ENCODE assay signal across 28 mouse cellular contexts in the genomic region with DNA sequence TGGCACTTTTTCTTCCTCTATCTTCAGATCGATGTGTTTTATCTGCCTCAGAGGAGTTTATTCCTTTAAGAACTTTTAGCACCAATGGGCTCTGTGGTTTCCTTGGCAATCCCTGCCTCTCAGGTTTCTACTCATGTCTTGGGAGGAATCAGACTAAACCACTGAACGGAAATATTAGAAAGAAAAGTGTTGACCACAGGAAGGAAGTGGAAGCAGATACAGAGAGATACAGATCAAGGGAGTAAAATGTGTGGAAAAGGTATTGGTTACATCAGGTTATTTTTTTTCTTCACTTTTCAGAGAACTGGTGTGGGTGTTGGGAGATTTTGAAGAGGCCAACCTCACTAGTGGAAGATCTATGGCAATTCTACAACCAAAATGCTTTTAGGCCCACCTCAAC. TPM values are rescaled to one million over a fixed set of nuclear protein-coding genes. Genes with fewer than 3 reads are reported as not detected.
A peak's percentile ranks its signal among the peaks of the same experiment; 100 is the strongest.
DNase-seq lines count a peak whose midpoint lies in the region; ATAC-seq and TF ChIP-seq lines count a peak whose summit lies in the region.
"Had no signal": no experiment of that assay in that cellular context is flagged by ENCODE, and none has a peak within 500 bp of the region (broad histone marks: within the 10 kb centered on the region; RNA-seq: fewer than 3 reads in every experiment).

No protein-coding gene starts in this region.

- ATAC-seq in hematopoietic stem cell, adult 5-6 weeks (replicated peaks in 1 of 2; ENCODE audit: insufficient read depth in 1 of 2, low FRiP score in 2 of 2, low TSS enrichment in 1 of 2, low read depth in 1 of 2, poor library complexity in 2 of 2, severe bottlenecking in 2 of 2), result peak; percentile 89 to 96
- no peak for ATAC-seq in kidney, embryonic 15.5 days (replicated peaks; ENCODE audit: low FRiP score)
- ATAC-seq: forebrain, embryonic 15.5 days; intestine, postnatal 0 days; midbrain, embryonic 15.5 days had no signal

- H3K27ac ChIP-seq in MEL (ENCODE audit: control insufficient read depth, low read depth, low read length), result no peak overlapping the region
- no peak overlapping the region for H3K27ac ChIP-seq in kidney, embryonic 15.5 days
- H3K27ac ChIP-seq: embryonic facial prominence, embryonic 15.5 days; forebrain, embryonic 15.5 days; heart, embryonic 10.5 days; hindbrain, embryonic 15.5 days; left cerebral cortex, adult 2 months; limb, embryonic 10.5 days; midbrain, embryonic 15.5 days had no signal

- no peaks in the 10 kb centered on the region for H3K9me3 ChIP-seq in MEL (replicated peaks; ENCODE audit: insufficient read depth, low read length)
- H3K9me3 ChIP-seq in kidney, embryonic 15.5 days (replicated peaks), result no peaks in the 10 kb centered on the region
- H3K9me3 ChIP-seq: embryonic facial prominence, embryonic 15.5 days; forebrain, embryonic 15.5 days; heart, embryonic 10.5 days; hindbrain, embryonic 15.5 days; limb, embryonic 10.5 days; megakaryocyte, embryonic 14.5 days; midbrain, embryonic 15.5 days had no signal

- peaks cover 0 to 4% of the 10 kb centered on the region in 2 experiments; a peak in 1 of 4 replicates for H3K36me3 ChIP-seq in MEL (ENCODE audit: control insufficient read depth in 1 of 2, insufficient read depth in 2 of 2, low read length in 2 of 2)
- no peaks in the 10 kb centered on the region for H3K36me3 ChIP-seq in kidney, embryonic 15.5 days
- H3K36me3 ChIP-seq: embryonic facial prominence, embryonic 15.5 days; forebrain, embryonic 15.5 days; heart, embryonic 10.5 days; hindbrain, embryonic 15.5 days; limb, embryonic 10.5 days; midbrain, embryonic 15.5 days had no signal

- no peak overlapping the region for H3K9ac ChIP-seq in MEL (ENCODE audit: control insufficient read depth, low read depth, low read length, poor library complexity, severe bottlenecking)
- H3K9ac ChIP-seq in kidney, embryonic 15.5 days, result no peak overlapping the region
- H3K9ac ChIP-seq: embryonic facial prominence, embryonic 15.5 days; forebrain, embryonic 15.5 days; hindbrain, embryonic 15.5 days; midbrain, embryonic 15.5 days had no signal

- TF ChIP-seq EP300 in MEL (IDR thresholded peaks at IDR 0.05; ENCODE audit: low read depth in 1 of 2, low read length in 2 of 2), result peak; percentile 34 to 44; a peak in 2 of 4 replicates

- H3K4me2 ChIP-seq in kidney, embryonic 15.5 days, result no peak overlapping the region
- H3K4me2 ChIP-seq: embryonic facial prominence, embryonic 15.5 days; forebrain, embryonic 15.5 days; hindbrain, embryonic 15.5 days; midbrain, embryonic 15.5 days had no signal

- 55% methylated on average over 2 of the region's 2 CpGs for WGBS in kidney, embryonic 15.5 days

- no peak for TF ChIP-seq CTCF in MEL (IDR thresholded peaks at IDR 0.05 in 2 of 3, conservative IDR thresholded peaks at IDR 0.05 in 1 of 3; ENCODE audit: control insufficient read depth in 1 of 3, insufficient read depth in 1 of 3, low read depth in 2 of 3, low read length in 3 of 3, poor library complexity in 1 of 3, severe bottlenecking in 1 of 3)

- no peak overlapping the region for H3K4me3 ChIP-seq in MEL (ENCODE audit: control insufficient read depth in 1 of 2, insufficient read depth in 1 of 2, low read depth in 2 of 2, low read length in 2 of 2)
- no peak overlapping the region for H3K4me3 ChIP-seq in kidney, embryonic 15.5 days (replicated peaks)
- H3K4me3 ChIP-seq: embryonic facial prominence, embryonic 15.5 days; forebrain, embryonic 15.5 days; heart, embryonic 10.5 days; hindbrain, embryonic 15.5 days; left cerebral cortex, adult 2 months; limb, embryonic 10.5 days; megakaryocyte, embryonic 14.5 days; midbrain, embryonic 15.5 days had no signal

- peaks cover 3 to 5% of the 10 kb centered on the region in 2 experiments; a peak in 2 of 4 replicates for H3K27me3 ChIP-seq in MEL (ENCODE audit: control insufficient read depth in 1 of 2, insufficient read depth in 2 of 2, low read length in 2 of 2)
- H3K27me3 ChIP-seq in kidney, embryonic 15.5 days, result peaks cover 3% of the 10 kb centered on the region; the same call in 1 of the 2 replicates
- H3K27me3 ChIP-seq: embryonic facial prominence, embryonic 15.5 days; forebrain, embryonic 15.5 days; hindbrain, embryonic 15.5 days; midbrain, embryonic 15.5 days had no signal

- no peaks in the 10 kb centered on the region for H3K4me1 ChIP-seq in MEL (ENCODE audit: control insufficient read depth in 1 of 2, insufficient read depth in 2 of 2, low read length in 2 of 2)
- H3K4me1 ChIP-seq in kidney, embryonic 15.5 days, result no peaks in the 10 kb centered on the region
- H3K4me1 ChIP-seq: embryonic facial prominence, embryonic 15.5 days; forebrain, embryonic 15.5 days; heart, embryonic 10.5 days; hindbrain, embryonic 15.5 days; limb, embryonic 10.5 days; midbrain, embryonic 15.5 days had no signal

- peak; percentile 80 for DNase-seq in CD4-positive helper T cell, adult 2 months (ENCODE audit: low read depth, low spot score)
- no peak for DNase-seq in MEL (ENCODE audit: low read depth, low spot score)
- peak; percentile 25 to 59 for DNase-seq in natural killer cell, adult 2 months (ENCODE audit: low spot score in 2 of 2)
- no peak for DNase-seq in cerebellum, postnatal 36 days
- DNase-seq in urinary bladder, postnatal 10 days (ENCODE audit: low spot score), result no peak
- DNase-seq: adrenal gland, postnatal 10 days; B cell, adult 2 months; cerebellum, adult 2 months; heart, postnatal 4 days; kidney, postnatal 4 days; layer of hippocampus, adult 9-11 months; liver; lung, adult 2 months; lung, postnatal 14 days; right cerebral cortex, adult 18-20 months; thymus, adult 18-20 months; thymus, postnatal 4 days had no signal

- TF ChIP-seq RAD21 in MEL (IDR thresholded peaks at IDR 0.05; ENCODE audit: low read depth, low read length), result no peak

- TF ChIP-seq POLR2A in MEL (IDR thresholded peaks at IDR 0.05; ENCODE audit: control insufficient read depth in 1 of 2, insufficient read depth in 1 of 2, low read depth in 1 of 2, low read length in 2 of 2, poor library complexity in 1 of 2), result no peak

- H3K79me2 ChIP-seq in MEL (ENCODE audit: control insufficient read depth, insufficient read depth, low read length, poor library complexity), result no peaks in the 10 kb centered on the region

TF ChIP-seq in MEL, 35 proteins besides CTCF, POLR2A, EP300 and RAD21:
- TF ChIP-seq GATA1 (IDR thresholded peaks at IDR 0.05; ENCODE audit: low read depth, low read length) (peak; percentile 50), RCOR1 (IDR thresholded peaks at IDR 0.05; ENCODE audit: low read depth, low read length) (peak; percentile 82), E2F4 (IDR thresholded peaks at IDR 0.05; ENCODE audit: borderline replicate concordance, low read depth, low read length) (no peak), MAFK (IDR thresholded peaks at IDR 0.05; ENCODE audit: borderline replicate concordance, low read depth, low read length) (peak; percentile 37; the same call in 1 of the 2 replicates)

RNA-seq across cellular contexts. Expression of a gene that starts 8.5 kb away (rescaled TPM):
- total RNA-seq in MEL (2012; rRNA removed), result 15.2 and 16.3 TPM in 2 replicates
- 10 to 100 TPM in 1 of 2 experiments, not detected in 1; 31.8 TPM for polyA plus RNA-seq in MEL (2012; ENCODE audit: insufficient read depth in 1 of 2, insufficient read length in 2 of 2, low read depth in 1 of 2, low replicate concordance in 2 of 2, missing spikeins in 1 of 2)
- 48.2 and 49.6 TPM in 2 replicates for total RNA-seq in hematopoietic stem cell, adult 5-6 weeks (2017)
- 24.6 and 25.3 TPM in 2 replicates for polyA plus RNA-seq in kidney, embryonic 15.5 days (2015; fragmentation: Nextera tagmentation; extraction: Ambion mirVana)

RNA-seq across cellular contexts. Expression of a gene that starts 13.7 kb away (rescaled TPM):
- 11.7 and 30.2 TPM in 2 replicates for total RNA-seq in MEL (2012; rRNA removed)
- polyA plus RNA-seq in MEL (2012; ENCODE audit: insufficient read depth in 1 of 2, insufficient read length in 2 of 2, low read depth in 1 of 2, low replicate concordance in 2 of 2, missing spikeins in 1 of 2), result 10 to 100 TPM in 1 of 2 experiments, not detected in 1; 26.8 TPM
- 0.13 TPM in 1 of 2 replicates, not detected in the other for total RNA-seq in hematopoietic stem cell, adult 5-6 weeks (2017)
- 45.7 and 47.0 TPM in 2 replicates for polyA plus RNA-seq in kidney, embryonic 15.5 days (2015; fragmentation: Nextera tagmentation; extraction: Ambion mirVana)

Comparison
In these comparisons a context has a peak if more than half of its experiments do, and no peak if none do; other contexts are left out.
1. DNase-seq: peak in CD4-positive helper T cell, adult 2 months (single experiment) and natural killer cell, adult 2 months (2 of 2); none in MEL (single experiment), cerebellum, postnatal 36 days (0 of 2) and urinary bladder, postnatal 10 days (single experiment).
2. RNA of a gene that starts 13.7 kb away (total RNA-seq): 11.7 to 30.2 TPM in MEL; 0.13 TPM in hematopoietic stem cell, adult 5-6 weeks; every median in the first group is over 10 times any median in the second.